Mouse (Mus musculus): ENCODE measurements around the gene Lasp1. TPM values are rescaled to one million over a fixed set of nuclear protein-coding genes. Genes with fewer than 3 reads are reported as not detected.

The Lasp1 gene
- polyA plus RNA-seq, 1 experiment from 2014 or later = 84.0 TPM

GRCm38 (mm10) chr11:97880362-97880761 lies 81.6 kb downstream of the Lasp1 start:
- H3K27ac ChIP-seq (replicated peaks) = no peak overlapping the region
- no peaks in the 10 kb centered on the region for H3K36me3 ChIP-seq (ENCODE audit: control insufficient read depth, insufficient read depth, low read length)
- no peaks in the 10 kb centered on the region for H3K4me1 ChIP-seq (replicated peaks; ENCODE audit: control insufficient read depth, insufficient read depth)
- H3K4me2 ChIP-seq (replicated peaks; ENCODE audit: low read depth) = no peak overlapping the region
- 85% methylated on average over 4 of the region's 4 CpGs for WGBS
- no peaks in the 10 kb centered on the region for H3K27me3 ChIP-seq (ENCODE audit: control insufficient read depth, insufficient read depth, low read length)
- no peak overlapping the region for H3K9ac ChIP-seq (ENCODE audit: low read length)
- ATAC-seq (ENCODE audit: low FRiP score, low TSS enrichment) (no peak), DNase-seq (ENCODE audit: low spot score) (no peak)
- no peak overlapping the region for H3K4me3 ChIP-seq (ENCODE audit: low read depth, low read length)
- H3K9me3 ChIP-seq (ENCODE audit: control insufficient read depth, low read length) = no peaks in the 10 kb centered on the region
- TF ChIP-seq CTCF (IDR thresholded peaks at IDR 0.05; ENCODE audit: low read depth) (no peak), EP300 (optimal IDR thresholded peaks at IDR 0.05) (no peak)

- WGBS = 5% methylated on average over 26 of the region's 26 CpGs
- ATAC-seq (ENCODE audit: low FRiP score, low TSS enrichment) (peak; percentile 32), DNase-seq (ENCODE audit: low spot score) (peak; percentile 79)
- Histone ChIP-seq H3K4me2 (replicated peaks; ENCODE audit: low read depth) (peak overlapping the region; percentile 54), H3K4me1 (replicated peaks; ENCODE audit: control insufficient read depth, insufficient read depth) (no peaks in the 10 kb centered on the region), H3K4me3 (ENCODE audit: low read depth, low read length) (peak overlapping the region; percentile 54), H3K9ac (ENCODE audit: low read length) (peak overlapping the region; percentile 63), H3K9me3 (ENCODE audit: control insufficient read depth, low read length) (no peaks in the 10 kb centered on the region), H3K36me3 (ENCODE audit: control insufficient read depth, insufficient read depth, low read length) (no peaks in the 10 kb centered on the region), H3K27ac (replicated peaks) (peak overlapping the region; percentile 79), H3K27me3 (ENCODE audit: control insufficient read depth, insufficient read depth, low read length) (no peaks in the 10 kb centered on the region)
- TF ChIP-seq CTCF (IDR thresholded peaks at IDR 0.05; ENCODE audit: low read depth) (no peak), EP300 (optimal IDR thresholded peaks at IDR 0.05) (no peak)
Measured at GRCm38 (mm10) chr11:97883542-97883917, 84.7 kb downstream of the Lasp1 start.

- DNase-seq (ENCODE audit: low spot score) (peak; percentile 96), ATAC-seq (ENCODE audit: low FRiP score, low TSS enrichment) (peak; percentile 96)
- Histone ChIP-seq H3K27me3 (ENCODE audit: control insufficient read depth, insufficient read depth, low read length) (no peaks in the 10 kb centered on the region), H3K4me2 (replicated peaks; ENCODE audit: low read depth) (peak within 1 kb of the TSS; percentile 54), H3K4me1 (replicated peaks; ENCODE audit: control insufficient read depth, insufficient read depth) (no peaks in the 10 kb centered on the region), H3K4me3 (ENCODE audit: low read depth, low read length) (peak within 1 kb of the TSS; percentile 54), H3K9ac (ENCODE audit: low read length) (peak within 1 kb of the TSS; percentile 63), H3K27ac (replicated peaks) (peak within 1 kb of the TSS; percentile 86), H3K9me3 (ENCODE audit: control insufficient read depth, low read length) (no peaks in the 10 kb centered on the region), H3K36me3 (ENCODE audit: control insufficient read depth, insufficient read depth, low read length) (no peaks in the 10 kb centered on the region)
- WGBS = under 1% methylated on average over 37 of the region's 37 CpGs
- TF ChIP-seq EP300 (optimal IDR thresholded peaks at IDR 0.05) = peak; percentile 82
- TF ChIP-seq CTCF (IDR thresholded peaks at IDR 0.05; ENCODE audit: low read depth) = peak; percentile 79
Measured at GRCm38 (mm10) chr11:97883918-97884600, 85.3 kb downstream of the Lasp1 start, which contains the start of gene Fbxo47. Gene Fbxo47, minus strand, starts transcription at chr11:97884154.

- 24% methylated on average over 7 of the region's 7 CpGs for WGBS
- Histone ChIP-seq H3K9me3 (ENCODE audit: control insufficient read depth, low read length) (no peaks in the 10 kb centered on the region), H3K4me3 (ENCODE audit: low read depth, low read length) (peak overlapping the region; percentile 54), H3K36me3 (ENCODE audit: control insufficient read depth, insufficient read depth, low read length) (no peaks in the 10 kb centered on the region), H3K4me2 (replicated peaks; ENCODE audit: low read depth) (peak overlapping the region; percentile 45), H3K27me3 (ENCODE audit: control insufficient read depth, insufficient read depth, low read length) (no peaks in the 10 kb centered on the region), H3K4me1 (replicated peaks; ENCODE audit: control insufficient read depth, insufficient read depth) (no peaks in the 10 kb centered on the region), H3K9ac (ENCODE audit: low read length) (peak overlapping the region; percentile 41), H3K27ac (replicated peaks) (peak overlapping the region; percentile 86)
- TF ChIP-seq CTCF (IDR thresholded peaks at IDR 0.05; ENCODE audit: low read depth) (peak; percentile 29; the same call in 1 of the 2 replicates), EP300 (optimal IDR thresholded peaks at IDR 0.05) (no peak)
- no peak for DNase-seq (ENCODE audit: low spot score)
- ATAC-seq (ENCODE audit: low FRiP score, low TSS enrichment) = 0 out of 2 replicates have a peak, but pooled peaks have one; percentile 2
Measured at GRCm38 (mm10) chr11:97884601-97885185, 85.9 kb downstream of the Lasp1 start.

- Histone ChIP-seq H3K36me3 (ENCODE audit: control insufficient read depth, insufficient read depth, low read length) (no peaks in the 10 kb centered on the region), H3K9me3 (ENCODE audit: control insufficient read depth, low read length) (no peaks in the 10 kb centered on the region), H3K4me3 (ENCODE audit: low read depth, low read length) (no peak overlapping the region), H3K27me3 (ENCODE audit: control insufficient read depth, insufficient read depth, low read length) (no peaks in the 10 kb centered on the region), H3K4me2 (replicated peaks; ENCODE audit: low read depth) (no peak overlapping the region), H3K27ac (replicated peaks) (no peak overlapping the region), H3K4me1 (replicated peaks; ENCODE audit: control insufficient read depth, insufficient read depth) (no peaks in the 10 kb centered on the region), H3K9ac (ENCODE audit: low read length) (no peak overlapping the region)
- DNase-seq (ENCODE audit: low spot score) (no peak), ATAC-seq (ENCODE audit: low FRiP score, low TSS enrichment) (no peak)
- 97% methylated on average over 2 of the region's 2 CpGs for WGBS
- no peak for TF ChIP-seq CTCF (IDR thresholded peaks at IDR 0.05; ENCODE audit: low read depth)
- no peak for TF ChIP-seq EP300 (optimal IDR thresholded peaks at IDR 0.05)
Measured at GRCm38 (mm10) chr11:97885296-97885915, 86.6 kb downstream of the Lasp1 start.

Other genes with a start within 250 kb of the Lasp1 start
- 0.49 and 0.50 TPM in 2 replicates for gene Srcin1, start 222.8 kb upstream of the Lasp1 start, polyA plus RNA-seq (2015; fragmentation: Nextera tagmentation; extraction: Ambion mirVana)
- 9.7 and 10.8 TPM in 2 replicates for gene Epop, start 169.3 kb upstream of the Lasp1 start, polyA plus RNA-seq (2015; fragmentation: Nextera tagmentation; extraction: Ambion mirVana)
- 1.1 TPM in 2 replicates for gene Mllt6, start 135.6 kb upstream of the Lasp1 start, polyA plus RNA-seq (2015; fragmentation: Nextera tagmentation; extraction: Ambion mirVana)
- gene Cisd3, start 113.2 kb upstream of the Lasp1 start, polyA plus RNA-seq (2015; fragmentation: Nextera tagmentation; extraction: Ambion mirVana) = 44.2 TPM in 2 replicates
- gene Pcgf2, start 98.5 kb upstream of the Lasp1 start, polyA plus RNA-seq (2015; fragmentation: Nextera tagmentation; extraction: Ambion mirVana) = 5.9 and 6.6 TPM in 2 replicates
- gene Psmb3, start 95.6 kb upstream of the Lasp1 start, polyA plus RNA-seq (2015; fragmentation: Nextera tagmentation; extraction: Ambion mirVana) = 405 and 438 TPM in 2 replicates
- 0.73 and 0.75 TPM in 2 replicates for gene Pip4k2b, start 54.3 kb upstream of the Lasp1 start, polyA plus RNA-seq (2015; fragmentation: Nextera tagmentation; extraction: Ambion mirVana)
- gene Cwc25, start 32.4 kb upstream of the Lasp1 start, polyA plus RNA-seq (2015; fragmentation: Nextera tagmentation; extraction: Ambion mirVana) = 9.0 TPM in 2 replicates
- gene 1700001P01Rik, start 23.1 kb upstream of the Lasp1 start, polyA plus RNA-seq (2015; fragmentation: Nextera tagmentation; extraction: Ambion mirVana) = not detected in 2 replicates
- gene Rpl23, start 16.6 kb upstream of the Lasp1 start, polyA plus RNA-seq (2015; fragmentation: Nextera tagmentation; extraction: Ambion mirVana) = 585 and 586 TPM in 2 replicates
- 1.1 and 1.9 TPM in 2 replicates for gene B230217C12Rik, start 41.8 kb downstream of the Lasp1 start, polyA plus RNA-seq (2015; fragmentation: Nextera tagmentation; extraction: Ambion mirVana)
- gene Fbxo47, start 85.2 kb downstream of the Lasp1 start, polyA plus RNA-seq (2015; fragmentation: Nextera tagmentation; extraction: Ambion mirVana) = 0.29 and 0.34 TPM in 2 replicates
- gene Plxdc1, start 187.4 kb downstream of the Lasp1 start, polyA plus RNA-seq (2015; fragmentation: Nextera tagmentation; extraction: Ambion mirVana) = 0.40 and 0.45 TPM in 2 replicates
- 7.5 and 9.8 TPM in 2 replicates for gene Arl5c, start 197.2 kb downstream of the Lasp1 start, polyA plus RNA-seq (2015; fragmentation: Nextera tagmentation; extraction: Ambion mirVana)
- 4.2 and 4.9 TPM in 2 replicates for gene Cacnb1, start 224.0 kb downstream of the Lasp1 start, polyA plus RNA-seq (2015; fragmentation: Nextera tagmentation; extraction: Ambion mirVana)
- gene Rpl19, start 227.7 kb downstream of the Lasp1 start, polyA plus RNA-seq (2015; fragmentation: Nextera tagmentation; extraction: Ambion mirVana) = 863 and 874 TPM in 2 replicates

Data from stomach, postnatal 0 days (tissue).